Mouse (Mus musculus) midbrain, embryonic 14.5 days (tissue): ENCODE data around the gene Rere. TPM values are rescaled to one million over a fixed set of nuclear protein-coding genes. Genes with fewer than 3 reads are reported as not detected.
A peak's percentile ranks its signal among the peaks of the same experiment; 100 is the strongest.
"Not testable (repeated sequence)": the region's sequence is repeated elsewhere in the genome, so short reads cannot be mapped to it uniquely, and the experiment has no call there.

Experiments
- ATAC-seq: fragments of 200-750 bp; cut with Nextera tagmentation; 2 replicates; pipeline ENCODE4 v1.8.0; 2017; ENCODE audit warnings: moderate number of reproducible peaks, moderate library complexity; ENCODE audit not compliant: low FRiP score, low TSS enrichment
- DNase-seq: peaks from one replicate; pipeline ENCODE4 v3.0.0-alpha.2; 2015
- H3K27ac ChIP-seq: fragments of 300-500 bp; sonication (generic); replicated peaks from 2 replicates; pipeline ENCODE4 v1.5.1; 2014; ENCODE audit warnings: mild to moderate bottlenecking, low read depth, low read length, moderate library complexity
- H3K27me3 ChIP-seq: fragments of 300-500 bp; sonication (generic); 2 replicates; pipeline ENCODE4 v1.6.1; 2014; ENCODE audit warnings: low read length, control low read depth, mixed read lengths; ENCODE audit not compliant: control insufficient read depth, insufficient read depth
- H3K36me3 ChIP-seq: fragments of 300-500 bp; sonication (generic); 2 replicates; pipeline ENCODE4 v1.6.1; 2014; ENCODE audit warnings: low read length, control low read depth; ENCODE audit not compliant: control insufficient read depth, insufficient read depth
- H3K4me1 ChIP-seq: fragments of 300-500 bp; sonication (generic); 2 replicates; pipeline ENCODE4 v1.6.1; 2014; ENCODE audit warnings: mild to moderate bottlenecking, antibody characterized with exemption, low read length, control low read depth; ENCODE audit not compliant: control insufficient read depth, insufficient read depth
- H3K4me2 ChIP-seq: fragments of 300-500 bp; sonication (generic); 2 replicates; pipeline ENCODE4 v1.6.1; 2014; ENCODE audit warnings: mild to moderate bottlenecking, low read length, moderate library complexity
- H3K4me3 ChIP-seq: fragments of 300-500 bp; sonication (generic); replicated peaks from 2 replicates; pipeline ENCODE4 v1.5.1; 2014; ENCODE audit warnings: low read depth, low read length
- H3K9ac ChIP-seq: fragments of 300-500 bp; sonication (generic); replicated peaks from 2 replicates; pipeline ENCODE4 v1.6.1; 2014; ENCODE audit warnings: mild to moderate bottlenecking, low read length, moderate library complexity
- H3K9me3 ChIP-seq: fragments of 300-500 bp; sonication (generic); 2 replicates; pipeline ENCODE4 v1.6.1; 2016; ENCODE audit warnings: low read length, control low read depth, mixed read lengths; ENCODE audit not compliant: control insufficient read depth
- WGBS: fragments of 180-500 bp; shearing (Covaris S2); extraction: QIAGEN DNeasy Blood & Tissue Kit; methylation state at CpG from one replicate; pipeline ENCODE4 v1.1.7; 2014; 5-methylcytosine and 5-hydroxymethylcytosine counted together
- polyA plus RNA-seq: library from polyadenylated mRNA; unstranded; fragments of >200 nt; fragmentation: Nextera tagmentation; extraction: Ambion mirVana; gene quantifications from 2 replicates; pipeline ENCODE4 v1.2.1, GENCODE M21; 2014

Gene Rere
- polyA plus RNA-seq, 1 experiment from 2014 or later = 48.6 TPM

GRCm38 (mm10) chr4:150283335-150283638 is 1.8 kb downstream of the Rere start:
- H3K27ac ChIP-seq = peak overlapping the region; percentile 93
- 4% methylated on average over 2 of the region's 2 CpGs for WGBS
- H3K4me3 ChIP-seq = peak overlapping the region; percentile 95
- no peaks in the 10 kb centered on the region for H3K27me3 ChIP-seq
- no peaks in the 10 kb centered on the region for H3K9me3 ChIP-seq
- peaks cover 10% of the 10 kb centered on the region; the same call in 1 of the 2 replicates for H3K4me1 ChIP-seq
- ATAC-seq (no peak), DNase-seq (no peak)
- peak overlapping the region; percentile 68 for H3K4me2 ChIP-seq
- no peaks in the 10 kb centered on the region for H3K36me3 ChIP-seq
- H3K9ac ChIP-seq = peak overlapping the region; percentile 99

GRCm38 (mm10) chr4:150283993-150284392 is 2.5 kb downstream of the Rere start:
- H3K4me1 ChIP-seq = peaks cover 15% of the 10 kb centered on the region
- ATAC-seq (no peak), DNase-seq (peak; percentile 84)
- peak overlapping the region; percentile 95 for H3K4me3 ChIP-seq
- H3K27ac ChIP-seq = peak overlapping the region; percentile 93
- 2% methylated on average over 6 of the region's 6 CpGs for WGBS
- H3K9ac ChIP-seq = peak overlapping the region; percentile 99; the same call in 1 of the 2 replicates
- no peaks in the 10 kb centered on the region for H3K27me3 ChIP-seq
- no peaks in the 10 kb centered on the region for H3K36me3 ChIP-seq
- H3K9me3 ChIP-seq = no peaks in the 10 kb centered on the region
- H3K4me2 ChIP-seq = peak overlapping the region; percentile 68

GRCm38 (mm10) chr4:150286980-150287379 is 5.5 kb downstream of the Rere start:
- Histone ChIP-seq H3K4me3 (no peak overlapping the region), H3K9ac (no peak overlapping the region), H3K27me3 (no peaks in the 10 kb centered on the region), H3K4me2 (no peak overlapping the region), H3K4me1 (peaks cover 22% of the 10 kb centered on the region), H3K9me3 (no peaks in the 10 kb centered on the region), H3K36me3 (no peaks in the 10 kb centered on the region), H3K27ac (no peak overlapping the region)
- ATAC-seq (no peak), DNase-seq (no peak)
- WGBS = 92% methylated on average over 8 of the region's 8 CpGs

DNA sequence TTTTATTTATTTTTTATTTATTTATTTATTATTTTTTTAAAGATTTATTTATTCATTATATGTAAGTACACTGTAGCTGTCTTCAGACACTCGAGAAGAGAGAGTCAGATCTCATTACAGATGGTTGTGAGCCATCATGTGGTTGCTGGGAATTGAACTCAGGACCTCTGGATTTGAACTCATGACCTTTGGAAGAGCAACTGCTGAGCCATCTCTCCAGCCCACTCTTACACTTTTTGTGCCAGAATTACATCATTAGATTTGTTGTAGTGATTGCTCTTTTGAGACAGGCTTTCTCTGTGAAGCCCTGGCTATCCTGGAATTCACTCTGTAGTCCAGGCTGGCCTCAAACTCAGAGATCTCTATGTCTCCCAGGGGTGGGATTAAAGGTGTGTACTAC is 6.0 kb downstream of the Rere start:
- H3K4me1 ChIP-seq = peaks cover 22% of the 10 kb centered on the region
- not testable (repeated sequence) for DNase-seq, ATAC-seq, H3K9ac ChIP-seq, H3K27me3 ChIP-seq, H3K4me2 ChIP-seq, H3K27ac ChIP-seq, H3K4me3 ChIP-seq, H3K36me3 ChIP-seq, H3K9me3 ChIP-seq
- WGBS = 86% methylated on average over 1 of the region's 1 CpGs

GRCm38 (mm10) chr4:150291900-150292299 is 10.5 kb downstream of the Rere start:
- no peak overlapping the region for H3K4me2 ChIP-seq
- WGBS = 97% methylated on average over 3 of the region's 3 CpGs
- DNase-seq (no peak), ATAC-seq (no peak)
- H3K4me1 ChIP-seq = peaks cover 12% of the 10 kb centered on the region
- no peaks in the 10 kb centered on the region for H3K27me3 ChIP-seq
- no peaks in the 10 kb centered on the region for H3K9me3 ChIP-seq
- no peak overlapping the region for H3K4me3 ChIP-seq
- H3K36me3 ChIP-seq = no peaks in the 10 kb centered on the region
- no peak overlapping the region for H3K9ac ChIP-seq
- H3K27ac ChIP-seq = no peak overlapping the region

- Histone ChIP-seq H3K4me3 (no peak overlapping the region), H3K4me2 (no peak overlapping the region), H3K9ac (no peak overlapping the region), H3K36me3 (no peaks in the 10 kb centered on the region), H3K9me3 (no peaks in the 10 kb centered on the region), H3K27me3 (no peaks in the 10 kb centered on the region), H3K4me1 (no peaks in the 10 kb centered on the region; the same call in 1 of the 2 replicates), H3K27ac (no peak overlapping the region)
- ATAC-seq (no peak), DNase-seq (no peak)
- 95% methylated on average over 7 of the region's 7 CpGs for WGBS
These were observed 13.4 kb downstream of the Rere start for GRCm38 (mm10) chr4:150294870-150295269.

- Histone ChIP-seq H3K36me3 (no peaks in the 10 kb centered on the region), H3K9ac (no peak overlapping the region), H3K27ac (no peak overlapping the region), H3K27me3 (no peaks in the 10 kb centered on the region), H3K4me2 (no peak overlapping the region), H3K4me1 (no peaks in the 10 kb centered on the region), H3K4me3 (no peak overlapping the region), H3K9me3 (no peaks in the 10 kb centered on the region)
- 97% methylated on average over 7 of the region's 7 CpGs for WGBS
- DNase-seq = no peak
- ATAC-seq = no peak
These were observed 14.5 kb downstream of the Rere start for GRCm38 (mm10) chr4:150295966-150296365.

- ATAC-seq (no peak), DNase-seq (no peak)
- Histone ChIP-seq H3K27me3 (no peaks in the 10 kb centered on the region), H3K9me3 (no peaks in the 10 kb centered on the region), H3K4me3 (no peak overlapping the region), H3K4me1 (0 out of 2 replicates have a peak, but pooled peaks cover 3% of the 10 kb centered on the region), H3K9ac (no peak overlapping the region), H3K4me2 (no peak overlapping the region), H3K36me3 (no peaks in the 10 kb centered on the region), H3K27ac (no peak overlapping the region)
- WGBS = 96% methylated on average over 8 of the region's 8 CpGs
These were observed 21.3 kb downstream of the Rere start for GRCm38 (mm10) chr4:150302726-150303125.

GRCm38 (mm10) chr4:150306701-150307100 is 25.3 kb downstream of the Rere start:
- no peak for ATAC-seq
- peaks cover 18% of the 10 kb centered on the region for H3K4me1 ChIP-seq
- no peaks in the 10 kb centered on the region for H3K27me3 ChIP-seq
- no peak for DNase-seq
- no peaks in the 10 kb centered on the region for H3K9me3 ChIP-seq
- no peaks in the 10 kb centered on the region for H3K36me3 ChIP-seq
- H3K9ac ChIP-seq = no peak overlapping the region
- H3K27ac ChIP-seq = no peak overlapping the region
- no peak overlapping the region for H3K4me3 ChIP-seq
- 63% methylated on average over 2 of the region's 2 CpGs for WGBS
- no peak overlapping the region for H3K4me2 ChIP-seq
